Mouse (Mus musculus): ENCODE measurements around the gene Rabl6. TPM values are rescaled to one million over a fixed set of nuclear protein-coding genes. Genes with fewer than 3 reads are reported as not detected.

Gene Rabl6
- polyA plus RNA-seq (2014; fragmentation: Nextera tagmentation; extraction: Ambion mirVana), result 41.9 and 42.1 TPM in 2 replicates

- peaks cover 7 to 16% of the 10 kb centered on the region in 2 experiments for H3K4me1 ChIP-seq (ENCODE audit: control insufficient read depth in 2 of 2, insufficient read depth in 2 of 2, low read length in 2 of 2)
- peaks cover 11% of the 10 kb centered on the region; the same call in 1 of the 2 replicates for H3K36me3 ChIP-seq (ENCODE audit: control insufficient read depth, insufficient read depth, low read length)
- H3K27ac ChIP-seq (replicated peaks in 1 of 2; ENCODE audit: control insufficient read depth in 1 of 2, insufficient read depth in 1 of 2, low read depth in 2 of 2, low read length in 2 of 2), result peak within 1 kb of the TSS; percentile 92 to 98
- peak within 1 kb of the TSS; percentile 86 to 100 for H3K4me3 ChIP-seq (ENCODE audit: control insufficient read depth in 1 of 2, insufficient read depth in 1 of 2, low read depth in 1 of 2, low read length in 2 of 2)
- peak within 1 kb of the TSS; percentile 80 for H3K4me2 ChIP-seq (ENCODE audit: low read length)
- H3K9ac ChIP-seq (ENCODE audit: low read length), result peak within 1 kb of the TSS; percentile 95
- peak; percentile 83 for ATAC-seq (ENCODE audit: insufficient number of reproducible peaks, insufficient read depth, low FRiP score, low read depth)
- under 1% methylated on average over 79 of the region's 80 CpGs for WGBS
- H3K27me3 ChIP-seq (ENCODE audit: control insufficient read depth, insufficient read depth, low read length), result no peaks in the 10 kb centered on the region
- no peaks in the 10 kb centered on the region for H3K9me3 ChIP-seq (ENCODE audit: control insufficient read depth, low read length)
Observed at GRCm38 (mm10) chr2:25607761-25608622, at the start of gene Rabl6. Gene Rabl6, minus strand, starts transcription at chr2:25608521.

- H3K9ac ChIP-seq (ENCODE audit: low read length), result no peak within 1 kb of the TSS
- no peak for ATAC-seq (ENCODE audit: insufficient number of reproducible peaks, insufficient read depth, low FRiP score, low read depth)
- H3K9me3 ChIP-seq (ENCODE audit: control insufficient read depth, low read length), result no peaks in the 10 kb centered on the region
- no peak within 1 kb of the TSS for H3K4me3 ChIP-seq (ENCODE audit: control insufficient read depth in 1 of 2, insufficient read depth in 1 of 2, low read depth in 1 of 2, low read length in 2 of 2)
- no peak within 1 kb of the TSS for H3K4me2 ChIP-seq (ENCODE audit: low read length)
- H3K4me1 ChIP-seq (ENCODE audit: control insufficient read depth in 2 of 2, insufficient read depth in 2 of 2, low read length in 2 of 2), result no peaks in the 10 kb centered on the region
- H3K27ac ChIP-seq (replicated peaks in 1 of 2; ENCODE audit: control insufficient read depth in 1 of 2, insufficient read depth in 1 of 2, low read depth in 2 of 2, low read length in 2 of 2), result no peak within 1 kb of the TSS
- 0 out of 2 replicates have a peak, but pooled peaks cover 4% of the 10 kb centered on the region for H3K27me3 ChIP-seq (ENCODE audit: control insufficient read depth, insufficient read depth, low read length)
- no peaks in the 10 kb centered on the region for H3K36me3 ChIP-seq (ENCODE audit: control insufficient read depth, insufficient read depth, low read length)
Observed at GRCm38 (mm10) chr2:25657652-25658051, 49.3 kb upstream of the Rabl6 start, which contains the start of gene Lcn5. Gene Lcn5, plus strand, starts transcription at chr2:25657952.

- H3K27ac ChIP-seq (replicated peaks in 1 of 2; ENCODE audit: control insufficient read depth in 1 of 2, insufficient read depth in 1 of 2, low read depth in 2 of 2, low read length in 2 of 2), result no peak overlapping the region
- ATAC-seq (ENCODE audit: insufficient number of reproducible peaks, insufficient read depth, low FRiP score, low read depth), result no peak
- H3K4me3 ChIP-seq (ENCODE audit: control insufficient read depth in 1 of 2, insufficient read depth in 1 of 2, low read depth in 1 of 2, low read length in 2 of 2), result no peak overlapping the region
- 73% methylated on average over 4 of the region's 4 CpGs for WGBS
- H3K4me1 ChIP-seq (ENCODE audit: control insufficient read depth in 2 of 2, insufficient read depth in 2 of 2, low read length in 2 of 2), result no peaks in the 10 kb centered on the region
- H3K36me3 ChIP-seq (ENCODE audit: control insufficient read depth, insufficient read depth, low read length), result no peaks in the 10 kb centered on the region
- 0 out of 2 replicates have a peak, but pooled peaks cover 4% of the 10 kb centered on the region for H3K27me3 ChIP-seq (ENCODE audit: control insufficient read depth, insufficient read depth, low read length)
- H3K9me3 ChIP-seq (ENCODE audit: control insufficient read depth, low read length), result no peaks in the 10 kb centered on the region
- no peak overlapping the region for H3K9ac ChIP-seq (ENCODE audit: low read length)
- H3K4me2 ChIP-seq (ENCODE audit: low read length), result no peak overlapping the region
Observed at GRCm38 (mm10) chr2:25657246-25657645, 48.9 kb upstream of the Rabl6 start.

- Histone ChIP-seq H3K27me3 (ENCODE audit: control insufficient read depth, insufficient read depth, low read length) (0 out of 2 replicates have a peak, but pooled peaks cover 4% of the 10 kb centered on the region), H3K4me3 (ENCODE audit: control insufficient read depth in 1 of 2, insufficient read depth in 1 of 2, low read depth in 1 of 2, low read length in 2 of 2) (no peak overlapping the region), H3K4me2 (ENCODE audit: low read length) (no peak overlapping the region), H3K9ac (ENCODE audit: low read length) (no peak overlapping the region), H3K36me3 (ENCODE audit: control insufficient read depth, insufficient read depth, low read length) (no peaks in the 10 kb centered on the region), H3K27ac (replicated peaks in 1 of 2; ENCODE audit: control insufficient read depth in 1 of 2, insufficient read depth in 1 of 2, low read depth in 2 of 2, low read length in 2 of 2) (no peak overlapping the region), H3K4me1 (ENCODE audit: control insufficient read depth in 2 of 2, insufficient read depth in 2 of 2, low read length in 2 of 2) (no peaks in the 10 kb centered on the region), H3K9me3 (ENCODE audit: control insufficient read depth, low read length) (no peaks in the 10 kb centered on the region)
- ATAC-seq (ENCODE audit: insufficient number of reproducible peaks, insufficient read depth, low FRiP score, low read depth), result no peak
- whole genome bisulfite sequencing, result 78% methylated on average over 4 of the region's 4 CpGs
Observed at GRCm38 (mm10) chr2:25656691-25657090, 48.4 kb upstream of the Rabl6 start.

GRCm38 (mm10) chr2:25654502-25654901 lies 46.2 kb upstream of the Rabl6 start:
- no peaks in the 10 kb centered on the region for H3K9me3 ChIP-seq (ENCODE audit: control insufficient read depth, low read length)
- no peak overlapping the region for H3K4me2 ChIP-seq (ENCODE audit: low read length)
- WGBS, result 63% methylated on average over 1 of the region's 1 CpGs
- no peak overlapping the region for H3K9ac ChIP-seq (ENCODE audit: low read length)
- ATAC-seq (ENCODE audit: insufficient number of reproducible peaks, insufficient read depth, low FRiP score, low read depth), result no peak
- H3K27ac ChIP-seq (replicated peaks in 1 of 2; ENCODE audit: control insufficient read depth in 1 of 2, insufficient read depth in 1 of 2, low read depth in 2 of 2, low read length in 2 of 2), result no peak overlapping the region
- H3K4me1 ChIP-seq (ENCODE audit: control insufficient read depth in 2 of 2, insufficient read depth in 2 of 2, low read length in 2 of 2), result no peaks in the 10 kb centered on the region
- H3K27me3 ChIP-seq (ENCODE audit: control insufficient read depth, insufficient read depth, low read length), result 0 out of 2 replicates have a peak, but pooled peaks cover 4% of the 10 kb centered on the region
- H3K36me3 ChIP-seq (ENCODE audit: control insufficient read depth, insufficient read depth, low read length), result no peaks in the 10 kb centered on the region
- H3K4me3 ChIP-seq (ENCODE audit: control insufficient read depth in 1 of 2, insufficient read depth in 1 of 2, low read depth in 1 of 2, low read length in 2 of 2), result no peak overlapping the region

- no peaks in the 10 kb centered on the region for H3K9me3 ChIP-seq (ENCODE audit: control insufficient read depth, low read length)
- H3K9ac ChIP-seq (ENCODE audit: low read length), result no peak within 1 kb of the TSS
- H3K27ac ChIP-seq (replicated peaks in 1 of 2; ENCODE audit: control insufficient read depth in 1 of 2, insufficient read depth in 1 of 2, low read depth in 2 of 2, low read length in 2 of 2), result no peak within 1 kb of the TSS
- 73% methylated on average over 2 of the region's 2 CpGs for WGBS
- H3K4me2 ChIP-seq (ENCODE audit: low read length), result no peak within 1 kb of the TSS
- H3K27me3 ChIP-seq (ENCODE audit: control insufficient read depth, insufficient read depth, low read length), result 0 out of 2 replicates have a peak, but pooled peaks cover 4% of the 10 kb centered on the region
- H3K36me3 ChIP-seq (ENCODE audit: control insufficient read depth, insufficient read depth, low read length), result no peaks in the 10 kb centered on the region
- H3K4me1 ChIP-seq (ENCODE audit: control insufficient read depth in 2 of 2, insufficient read depth in 2 of 2, low read length in 2 of 2), result no peaks in the 10 kb centered on the region
- H3K4me3 ChIP-seq (ENCODE audit: control insufficient read depth in 1 of 2, insufficient read depth in 1 of 2, low read depth in 1 of 2, low read length in 2 of 2), result no peak within 1 kb of the TSS
- ATAC-seq (ENCODE audit: insufficient number of reproducible peaks, insufficient read depth, low FRiP score, low read depth), result no peak
Observed at GRCm38 (mm10) chr2:25652902-25653301, 44.6 kb upstream of the Rabl6 start, which contains the start of gene Lcn8. Gene Lcn8, plus strand, starts transcription at chr2:25653120.

GRCm38 (mm10) chr2:25639890-25640289 lies 31.6 kb upstream of the Rabl6 start:
- no peaks in the 10 kb centered on the region for H3K27me3 ChIP-seq (ENCODE audit: control insufficient read depth, insufficient read depth, low read length)
- no peak overlapping the region for H3K27ac ChIP-seq (replicated peaks in 1 of 2; ENCODE audit: control insufficient read depth in 1 of 2, insufficient read depth in 1 of 2, low read depth in 2 of 2, low read length in 2 of 2)
- no peaks in the 10 kb centered on the region for H3K36me3 ChIP-seq (ENCODE audit: control insufficient read depth, insufficient read depth, low read length)
- H3K4me1 ChIP-seq (ENCODE audit: control insufficient read depth in 2 of 2, insufficient read depth in 2 of 2, low read length in 2 of 2), result no peaks in the 10 kb centered on the region
- H3K9ac ChIP-seq (ENCODE audit: low read length), result no peak overlapping the region
- whole genome bisulfite sequencing, result 17% methylated on average over 6 of the region's 6 CpGs
- H3K4me2 ChIP-seq (ENCODE audit: low read length), result no peak overlapping the region
- no peaks in the 10 kb centered on the region for H3K9me3 ChIP-seq (ENCODE audit: control insufficient read depth, low read length)
- H3K4me3 ChIP-seq (ENCODE audit: control insufficient read depth in 1 of 2, insufficient read depth in 1 of 2, low read depth in 1 of 2, low read length in 2 of 2), result no peak overlapping the region
- ATAC-seq (ENCODE audit: insufficient number of reproducible peaks, insufficient read depth, low FRiP score, low read depth), result no peak
